Mouse (Mus musculus): ENCODE measurements around the gene Cdkn2b.

- no peak for TF ChIP-seq CTCF (IDR thresholded peaks at IDR 0.05; ENCODE audit: control insufficient read depth, insufficient read depth, low read length)
- TF ChIP-seq POLR2A (IDR thresholded peaks at IDR 0.05; ENCODE audit: borderline replicate concordance, control insufficient read depth, low read depth, low read length), result no peak
Observed at GRCm38 (mm10) chr4:89282036-89282566, 28.7 kb downstream of the Cdkn2b start.

Measured in bone marrow, adult 2 months (tissue).